Comparison of ENCODE assay signal across 24 mouse cellular contexts in the genomic region with DNA sequence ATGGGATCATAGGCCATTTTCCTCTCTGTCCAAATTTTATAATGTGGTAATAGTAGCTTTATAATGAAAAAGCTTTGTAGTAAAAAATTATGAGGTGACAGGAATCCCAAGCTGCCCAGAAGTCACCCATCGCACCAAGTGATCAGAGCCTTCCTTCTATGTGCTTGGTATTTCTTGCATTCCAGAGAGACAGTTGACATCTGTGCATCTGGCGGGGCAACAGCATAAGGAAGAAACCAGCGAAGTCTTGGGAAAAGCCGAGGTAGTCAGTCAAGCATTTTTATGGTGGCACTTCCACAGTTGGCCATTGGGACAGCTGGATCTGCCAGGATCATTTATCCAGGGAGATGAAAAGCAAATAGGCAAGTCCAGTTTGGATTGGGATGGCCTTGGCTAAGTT.
"Had no signal": no experiment of that assay in that cellular context is flagged by ENCODE, and none has a peak within 500 bp of the region (broad histone marks: within the 10 kb centered on the region; RNA-seq: fewer than 3 reads in every experiment).

No protein-coding gene starts in this region.

- H3K27me3 ChIP-seq: heart, embryonic 12.5 days; hindbrain, embryonic 12.5 days; intestine, embryonic 15.5 days; limb, embryonic 12.5 days had no signal

- H3K4me3 ChIP-seq: gastrocnemius, adult 2 months; heart, embryonic 10.5 days; heart, embryonic 12.5 days; hindbrain, embryonic 10.5 days; hindbrain, embryonic 12.5 days; intestine, embryonic 15.5 days; left cerebral cortex, adult 2 months; limb, embryonic 10.5 days; limb, embryonic 12.5 days had no signal

- H3K9ac ChIP-seq: heart, embryonic 12.5 days; hindbrain, embryonic 12.5 days; hindbrain, embryonic 14.5 days; intestine, embryonic 15.5 days; limb, embryonic 12.5 days had no signal

- H3K9me3 ChIP-seq: heart, embryonic 10.5 days; heart, embryonic 12.5 days; hindbrain, embryonic 10.5 days; hindbrain, embryonic 12.5 days; intestine, embryonic 15.5 days; limb, embryonic 10.5 days; limb, embryonic 12.5 days had no signal

- H3K27ac ChIP-seq: gastrocnemius, adult 2 months; heart, embryonic 10.5 days; hindbrain, embryonic 10.5 days; hindbrain, embryonic 12.5 days; hindbrain, embryonic 14.5 days; intestine, embryonic 15.5 days; limb, embryonic 10.5 days; limb, embryonic 12.5 days had no signal

- H3K4me2 ChIP-seq: heart, embryonic 12.5 days; hindbrain, embryonic 12.5 days; hindbrain, embryonic 14.5 days; intestine, embryonic 15.5 days; limb, embryonic 12.5 days had no signal

- H3K36me3 ChIP-seq: hindbrain, embryonic 12.5 days; intestine, embryonic 15.5 days; limb, embryonic 10.5 days had no signal

- ATAC-seq: hindbrain, embryonic 16.5 days; inflammation-experienced regulatory T-cells, adult 6 months; intestine, embryonic 15.5 days; intestine, postnatal 0 days had no signal

- H3K4me1 ChIP-seq: heart, embryonic 10.5 days; heart, embryonic 12.5 days; hindbrain, embryonic 10.5 days; hindbrain, embryonic 12.5 days; intestine, embryonic 15.5 days; limb, embryonic 10.5 days; limb, embryonic 12.5 days had no signal

- DNase-seq: gastrocnemius, adult 2 months; gastrocnemius, postnatal 10 days; gastrocnemius, postnatal 25 days; heart, adult 18-20 months; heart, postnatal 10 days; heart, postnatal 4 days; kidney, adult 18-20 months; kidney, adult 8-10 months; kidney, postnatal 10 days; kidney, postnatal 25 days; kidney, postnatal 4 days; liver had no signal
